Mouse (Mus musculus): Measurements from ENCODE around the gene Sez6l. TPM values are rescaled to one million over a fixed set of nuclear protein-coding genes. Genes with fewer than 3 reads are reported as not detected.
"Not testable (repeated sequence)": the region's sequence is repeated elsewhere in the genome, so short reads cannot be mapped to it uniquely, and the experiment has no call there.

Gene Sez6l
- total and polyA plus RNA-seq, 2 experiments from 2014 or later, result 43.5 to 80.1 TPM

DNA sequence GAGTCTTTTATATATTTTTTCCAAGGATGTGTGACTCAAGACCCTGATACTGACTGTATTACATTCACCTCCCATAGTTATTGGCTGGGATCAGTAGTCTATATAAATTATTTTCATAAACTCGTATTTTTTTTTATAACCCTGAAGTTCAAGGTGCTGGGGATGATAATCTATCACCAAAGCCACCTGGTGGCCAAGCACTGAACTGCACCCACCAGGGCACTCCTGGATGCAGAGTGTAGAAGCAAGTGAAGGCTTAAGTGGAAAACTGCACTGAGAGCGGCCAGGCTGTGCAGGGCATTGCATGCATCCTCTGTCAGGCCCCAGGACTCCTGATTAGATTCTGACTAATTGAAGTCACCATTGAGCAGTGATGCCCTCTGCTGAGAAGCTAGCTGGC lies 149.7 kb downstream of the Sez6l start:
- TF ChIP-seq CTCF (IDR thresholded peaks at IDR 0.05; ENCODE audit: low read depth), result peak; percentile 93
- Histone ChIP-seq H3K4me2 (ENCODE audit: low read depth, low read length) (no peak overlapping the region), H3K4me1 (ENCODE audit: insufficient read depth, low read length) (no peaks in the 10 kb centered on the region), H3K9me3 (ENCODE audit: low read length) (no peaks in the 10 kb centered on the region), H3K9ac (replicated peaks; ENCODE audit: low read length) (no peak overlapping the region), H3K4me3 (ENCODE audit: low read length) (no peak overlapping the region), H3K27me3 (ENCODE audit: insufficient read depth, low read length) (no peaks in the 10 kb centered on the region), H3K27ac (no peak overlapping the region), H3K36me3 (ENCODE audit: insufficient read depth, low read length) (peaks cover 12% of the 10 kb centered on the region)
- peak; percentile 59 for ATAC-seq
- 31% methylated on average over 2 of the region's 2 CpGs for WGBS
- peak; percentile 87 for DNase-seq (ENCODE audit: low spot score)

DNA sequence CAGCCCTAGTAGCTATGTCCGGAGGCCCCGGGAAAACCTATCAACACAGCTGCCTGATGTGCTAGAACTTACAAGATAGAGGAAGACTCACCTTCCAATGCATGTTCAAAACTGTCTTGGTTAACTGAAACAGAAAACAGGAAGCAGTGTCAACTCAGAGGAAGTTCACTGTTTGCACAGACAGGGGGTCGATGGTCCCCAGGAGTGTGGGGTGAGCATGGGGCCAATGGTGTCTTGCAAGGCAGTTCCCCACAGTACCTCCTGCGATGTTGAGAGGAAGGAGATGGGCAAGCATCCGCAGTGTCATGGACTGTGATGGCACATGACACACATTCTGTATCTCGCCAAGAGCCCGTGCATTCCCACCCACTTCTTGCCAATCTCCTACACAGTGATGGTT lies 150.3 kb downstream of the Sez6l start:
- TF ChIP-seq CTCF (IDR thresholded peaks at IDR 0.05; ENCODE audit: low read depth), result no peak
- Histone ChIP-seq H3K4me1 (ENCODE audit: insufficient read depth, low read length) (no peaks in the 10 kb centered on the region), H3K9ac (replicated peaks; ENCODE audit: low read length) (no peak overlapping the region), H3K27ac (no peak overlapping the region), H3K4me3 (ENCODE audit: low read length) (no peak overlapping the region), H3K9me3 (ENCODE audit: low read length) (no peaks in the 10 kb centered on the region), H3K4me2 (ENCODE audit: low read depth, low read length) (no peak overlapping the region), H3K36me3 (ENCODE audit: insufficient read depth, low read length) (peaks cover 17% of the 10 kb centered on the region), H3K27me3 (ENCODE audit: insufficient read depth, low read length) (no peaks in the 10 kb centered on the region)
- ATAC-seq (no peak), DNase-seq (ENCODE audit: low spot score) (no peak)
- WGBS, result 91% methylated on average over 7 of the region's 7 CpGs

DNA sequence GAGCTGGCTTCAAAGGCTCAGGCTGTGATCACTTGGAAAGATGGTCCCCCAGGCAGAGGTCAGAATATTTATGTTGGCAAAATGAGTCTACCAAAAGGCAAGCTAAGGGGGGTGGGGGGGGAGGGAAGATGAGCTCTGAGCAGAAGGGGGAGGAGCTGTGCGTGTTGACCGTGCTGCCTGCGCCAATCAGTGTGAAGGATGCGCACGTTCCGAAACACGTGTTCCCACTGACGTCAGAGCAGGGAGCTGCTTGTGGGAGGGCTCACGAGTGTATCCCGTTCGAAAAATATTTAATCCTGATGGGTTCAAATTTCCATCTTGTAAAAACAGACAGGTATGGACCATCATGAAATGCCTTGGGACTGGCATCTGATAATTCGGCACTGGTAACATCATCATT lies 157.4 kb downstream of the Sez6l start:
- Histone ChIP-seq H3K4me3 (ENCODE audit: low read length) (no peak overlapping the region), H3K9me3 (ENCODE audit: low read length) (no peaks in the 10 kb centered on the region), H3K9ac (replicated peaks; ENCODE audit: low read length) (no peak overlapping the region), H3K27me3 (ENCODE audit: insufficient read depth, low read length) (no peaks in the 10 kb centered on the region), H3K4me2 (ENCODE audit: low read depth, low read length) (no peak overlapping the region), H3K36me3 (ENCODE audit: insufficient read depth, low read length) (peaks cover 15% of the 10 kb centered on the region), H3K4me1 (ENCODE audit: insufficient read depth, low read length) (peaks cover 7% of the 10 kb centered on the region; the same call in 1 of the 2 replicates), H3K27ac (no peak overlapping the region)
- WGBS, result 33% methylated on average over 12 of the region's 12 CpGs
- TF ChIP-seq CTCF (IDR thresholded peaks at IDR 0.05; ENCODE audit: low read depth), result no peak
- peak; percentile 52 for DNase-seq (ENCODE audit: low spot score)
- no peak for ATAC-seq

DNA sequence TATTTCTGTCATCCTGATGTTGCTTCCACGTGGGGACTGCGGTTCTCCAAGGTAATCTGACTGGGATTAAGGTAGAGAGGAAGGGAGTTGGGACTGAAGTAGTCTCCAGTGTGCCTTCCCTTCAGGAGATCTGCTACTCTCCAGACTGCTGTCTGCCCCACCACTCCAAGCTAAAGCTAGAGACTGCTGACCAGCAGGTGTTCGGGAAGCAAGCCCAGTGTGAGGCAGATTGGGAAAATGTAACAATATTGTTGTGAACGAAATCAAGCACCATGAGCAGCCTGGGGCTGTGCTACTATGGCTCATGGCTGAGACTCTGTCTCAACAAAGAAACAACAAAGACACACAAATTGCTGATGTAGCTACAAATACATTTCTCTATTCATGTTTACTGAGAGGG lies 159.0 kb downstream of the Sez6l start:
- 43% methylated on average over 4 of the region's 4 CpGs for WGBS
- H3K9ac ChIP-seq (replicated peaks; ENCODE audit: low read length), result no peak overlapping the region
- H3K4me3 ChIP-seq (ENCODE audit: low read length), result no peak overlapping the region
- TF ChIP-seq CTCF (IDR thresholded peaks at IDR 0.05; ENCODE audit: low read depth), result no peak
- H3K27ac ChIP-seq, result peak overlapping the region; percentile 51; the same call in 1 of the 2 replicates
- H3K4me1 ChIP-seq (ENCODE audit: insufficient read depth, low read length), result peaks cover 7% of the 10 kb centered on the region; the same call in 1 of the 2 replicates
- DNase-seq (ENCODE audit: low spot score), result peak; percentile 55
- no peaks in the 10 kb centered on the region for H3K9me3 ChIP-seq (ENCODE audit: low read length)
- no peak overlapping the region for H3K4me2 ChIP-seq (ENCODE audit: low read depth, low read length)
- peaks cover 15% of the 10 kb centered on the region for H3K36me3 ChIP-seq (ENCODE audit: insufficient read depth, low read length)
- ATAC-seq, result no peak
- no peaks in the 10 kb centered on the region for H3K27me3 ChIP-seq (ENCODE audit: insufficient read depth, low read length)

DNA sequence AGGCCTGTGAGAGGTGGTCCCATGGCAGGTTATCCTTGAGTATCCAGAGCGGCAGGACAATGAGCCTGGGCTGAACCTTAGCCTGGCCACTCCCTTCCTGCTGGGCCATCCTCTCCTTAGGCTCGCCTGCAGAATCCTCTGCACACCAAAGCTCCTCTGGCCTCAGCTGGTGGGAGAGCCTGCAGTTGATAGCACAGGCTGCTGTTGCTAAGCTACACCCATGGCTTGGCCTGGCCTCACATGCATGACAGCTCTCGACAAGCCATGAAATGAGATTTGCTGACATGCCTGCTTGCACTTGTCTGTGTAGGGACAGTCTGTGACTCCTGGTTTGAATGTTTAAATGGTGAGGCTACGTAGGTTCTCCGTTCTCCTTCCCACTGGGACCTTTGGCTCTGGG lies 160.3 kb downstream of the Sez6l start:
- H3K4me1 ChIP-seq (ENCODE audit: insufficient read depth, low read length), result peaks cover 13% of the 10 kb centered on the region
- DNase-seq (ENCODE audit: low spot score), result peak; percentile 72
- no peaks in the 10 kb centered on the region for H3K27me3 ChIP-seq (ENCODE audit: insufficient read depth, low read length)
- ATAC-seq, result peak; percentile 70
- WGBS, result 21% methylated on average over 5 of the region's 5 CpGs
- H3K4me3 ChIP-seq (ENCODE audit: low read length), result no peak overlapping the region
- peak overlapping the region; percentile 41; the same call in 1 of the 2 replicates for H3K27ac ChIP-seq
- no peak for TF ChIP-seq CTCF (IDR thresholded peaks at IDR 0.05; ENCODE audit: low read depth)
- no peak overlapping the region for H3K4me2 ChIP-seq (ENCODE audit: low read depth, low read length)
- H3K9me3 ChIP-seq (ENCODE audit: low read length), result no peaks in the 10 kb centered on the region
- H3K36me3 ChIP-seq (ENCODE audit: insufficient read depth, low read length), result peaks cover 10% of the 10 kb centered on the region; the same call in 1 of the 2 replicates
- no peak overlapping the region for H3K9ac ChIP-seq (replicated peaks; ENCODE audit: low read length)

DNA sequence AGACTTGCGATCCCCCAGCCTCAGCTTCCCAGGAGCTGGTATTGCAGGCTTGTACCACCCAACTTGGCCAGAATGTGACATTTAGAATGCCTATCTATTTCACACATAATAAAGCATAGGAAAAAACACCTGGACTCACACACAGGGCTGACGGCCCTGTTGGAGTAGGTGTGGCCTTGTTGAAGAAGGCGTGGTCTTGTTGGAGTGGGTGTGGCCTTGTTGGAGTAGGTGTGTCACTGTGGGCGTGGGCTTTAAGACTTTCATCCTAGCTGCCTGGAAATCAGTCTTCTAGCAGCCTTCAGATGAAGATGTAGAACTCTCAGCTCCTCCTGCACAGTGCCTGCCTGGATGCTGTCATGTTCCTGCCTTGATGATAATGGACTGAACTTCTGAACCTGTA lies 164.2 kb downstream of the Sez6l start:
- not testable (repeated sequence) for H3K36me3 ChIP-seq (ENCODE audit: insufficient read depth, low read length); H3K9ac ChIP-seq (replicated peaks; ENCODE audit: low read length); H3K4me3 ChIP-seq (ENCODE audit: low read length); H3K4me2 ChIP-seq (ENCODE audit: low read depth, low read length); H3K27me3 ChIP-seq (ENCODE audit: insufficient read depth, low read length); H3K9me3 ChIP-seq (ENCODE audit: low read length); DNase-seq (ENCODE audit: low spot score); H3K27ac ChIP-seq; ATAC-seq
- 87% methylated on average over 4 of the region's 4 CpGs for WGBS
- H3K4me1 ChIP-seq (ENCODE audit: insufficient read depth, low read length), result peaks cover 28% of the 10 kb centered on the region

DNA sequence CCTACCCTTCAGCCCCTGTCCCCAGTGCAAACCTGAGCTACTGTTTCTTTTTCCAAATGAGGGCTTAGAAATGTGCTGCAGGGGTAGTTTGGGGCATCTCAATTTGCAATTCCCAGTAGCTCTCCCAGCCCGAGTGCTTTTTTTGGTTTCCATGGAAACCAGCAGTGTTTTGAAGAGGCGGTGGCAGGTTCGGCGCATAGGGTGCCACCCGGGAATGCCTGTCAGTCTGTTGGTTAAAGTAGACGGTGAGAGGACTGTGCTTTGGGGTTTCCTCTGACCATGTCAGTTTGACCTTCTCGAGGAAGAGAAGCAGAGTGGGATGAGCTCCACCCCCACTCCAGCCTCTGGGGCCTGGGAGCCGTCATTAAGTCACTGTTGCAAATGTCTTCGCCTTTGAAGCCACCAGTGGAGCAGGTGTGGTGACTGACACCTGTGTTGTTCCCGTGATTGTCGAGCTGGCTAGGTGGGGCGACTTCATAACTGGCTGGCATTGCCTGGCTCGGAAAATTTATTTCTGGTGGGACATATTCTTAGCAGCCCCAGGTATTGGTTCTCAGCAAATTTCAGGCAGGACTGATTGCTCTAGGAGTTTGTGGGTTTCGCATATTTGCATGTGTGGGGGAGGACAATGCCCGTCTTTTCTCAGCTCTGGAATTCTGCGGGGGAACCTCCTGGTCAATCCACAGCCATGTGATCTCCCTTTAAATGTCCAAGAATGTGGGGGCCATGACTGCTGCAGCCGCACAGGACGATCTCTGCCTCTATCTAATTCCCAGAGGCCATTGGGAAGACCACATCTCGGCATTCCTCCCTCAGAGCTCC lies 165.3 kb downstream of the Sez6l start:
- no peak for TF ChIP-seq CTCF (IDR thresholded peaks at IDR 0.05; ENCODE audit: low read depth)
- 14% methylated on average over 19 of the region's 19 CpGs for WGBS
- Histone ChIP-seq H3K4me1 (ENCODE audit: insufficient read depth, low read length) (peaks cover 25% of the 10 kb centered on the region), H3K27ac (peak overlapping the region; percentile 58; the same call in 1 of the 2 replicates), H3K27me3 (ENCODE audit: insufficient read depth, low read length) (no peaks in the 10 kb centered on the region), H3K9ac (replicated peaks; ENCODE audit: low read length) (no peak overlapping the region), H3K9me3 (ENCODE audit: low read length) (no peaks in the 10 kb centered on the region), H3K36me3 (ENCODE audit: insufficient read depth, low read length) (no peaks in the 10 kb centered on the region), H3K4me2 (ENCODE audit: low read depth, low read length) (peak overlapping the region; percentile 35), H3K4me3 (ENCODE audit: low read length) (no peak overlapping the region)
- DNase-seq (ENCODE audit: low spot score) (peak; percentile 79), ATAC-seq (peak; percentile 60; the same call in 1 of the 2 replicates)
